Mouse (Mus musculus) liver, adult 2 months (tissue): Measurements from ENCODE around the gene Lcn3.

Experiments used
- CTCF ChIP-seq: fragments of 200-500 bp; IDR thresholded peaks from 2 replicates; pipeline ENCODE4 v1.5.1; 2011; ENCODE audit warnings: low read depth, low read length, control low read depth
- POLR2A ChIP-seq: fragments of 200-500 bp; IDR thresholded peaks from 2 replicates; pipeline ENCODE4 v1.6.1; 2011; ENCODE audit warnings: low read length, control low read depth; ENCODE audit not compliant: insufficient read depth; ENCODE audit errors: extremely low read depth

- no peak for TF ChIP-seq CTCF
- no peak for TF ChIP-seq POLR2A
Measured at GRCm38 (mm10) chr2:25775991-25776390, 10.6 kb downstream of the Lcn3 start.
